Mouse (Mus musculus) urinary bladder, postnatal 4 days (tissue): ENCODE data around the gene Glt8d2.

Source experiments
- DNase-seq, 2 experiments: peaks; one replicate each; pipeline ENCODE4 v3.0.0; 2021 to 2022; ENCODE audit warnings: low spot score in 2 of 2

Glt8d2 gene

GRCm38 (mm10) chr10:82690494-82690893 lies at the start of gene Glt8d2:
Gene Glt8d2 (minus strand): TSS chr10:82690650.
- peak; percentile 64 to 76 for DNase-seq

DNA sequence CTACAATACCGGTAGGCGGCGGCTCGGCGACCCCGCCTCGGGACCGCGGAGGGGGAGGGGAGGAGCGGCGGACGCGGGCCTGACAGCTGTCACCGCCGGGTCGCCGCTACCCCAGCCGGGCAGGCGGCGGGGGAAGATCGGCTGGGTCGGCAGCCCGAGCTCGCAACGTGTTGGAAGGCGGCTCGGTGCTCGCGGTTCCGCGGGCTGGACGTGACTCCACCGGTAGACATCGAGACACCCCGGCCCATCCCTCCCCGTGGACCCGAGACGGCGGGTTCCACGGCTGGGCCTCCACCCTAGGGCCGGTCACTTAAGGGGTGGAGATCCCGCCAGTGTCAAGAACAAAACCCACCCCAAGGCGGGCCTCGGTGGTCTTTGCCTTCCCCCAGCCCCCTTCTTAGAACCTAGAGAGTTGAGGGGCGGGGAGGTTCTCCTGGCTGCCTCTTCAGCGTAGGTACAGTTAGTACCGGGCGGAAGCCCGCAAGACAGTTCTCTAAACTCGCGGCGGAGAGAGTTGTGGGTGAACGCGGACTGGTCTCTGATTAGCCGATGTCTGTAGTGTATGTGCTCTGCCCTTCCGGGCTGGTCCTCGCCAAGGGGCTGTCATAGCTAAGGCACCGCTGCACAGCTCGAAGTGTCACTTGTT lies 9.0 kb upstream of the Glt8d2 start:
- DNase-seq = peak in 1 of 2 experiments; percentile 63

- peak; percentile 84 to 91 for DNase-seq
Observed at GRCm38 (mm10) chr10:82698712-82699261, 8.3 kb upstream of the Glt8d2 start.

DNA sequence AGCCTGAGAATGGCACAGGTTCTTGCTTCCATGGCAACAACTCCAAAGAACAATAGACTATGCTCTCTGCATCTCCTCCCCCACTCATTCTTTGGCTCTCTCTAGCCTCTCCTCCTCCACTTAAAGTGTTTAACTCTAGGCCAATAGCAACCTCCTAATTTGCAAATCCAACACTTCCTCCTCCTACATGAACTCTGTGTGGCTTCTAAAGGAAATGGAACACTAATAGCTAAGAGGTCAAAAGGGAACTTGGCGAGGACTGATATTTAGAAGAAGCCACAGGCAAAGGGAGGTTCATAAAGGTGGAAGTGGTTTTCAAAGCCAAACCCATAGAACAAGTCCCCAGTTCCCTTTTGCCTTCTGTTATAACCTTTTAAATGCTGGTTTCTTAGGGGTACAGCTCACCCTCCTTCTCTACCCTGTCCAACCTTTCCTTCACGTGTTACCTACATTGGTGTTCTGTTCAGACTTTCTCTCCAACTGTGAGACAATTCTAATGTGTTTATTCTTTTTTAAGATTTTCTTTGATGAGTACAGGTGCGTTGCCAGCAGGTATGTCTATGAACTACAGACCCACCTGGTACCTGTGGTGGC lies 7.0 kb upstream of the Glt8d2 start:
- no peak for DNase-seq

- DNase-seq = no peak
Observed at GRCm38 (mm10) chr10:82696453-82697079, 6.1 kb upstream of the Glt8d2 start.

DNA sequence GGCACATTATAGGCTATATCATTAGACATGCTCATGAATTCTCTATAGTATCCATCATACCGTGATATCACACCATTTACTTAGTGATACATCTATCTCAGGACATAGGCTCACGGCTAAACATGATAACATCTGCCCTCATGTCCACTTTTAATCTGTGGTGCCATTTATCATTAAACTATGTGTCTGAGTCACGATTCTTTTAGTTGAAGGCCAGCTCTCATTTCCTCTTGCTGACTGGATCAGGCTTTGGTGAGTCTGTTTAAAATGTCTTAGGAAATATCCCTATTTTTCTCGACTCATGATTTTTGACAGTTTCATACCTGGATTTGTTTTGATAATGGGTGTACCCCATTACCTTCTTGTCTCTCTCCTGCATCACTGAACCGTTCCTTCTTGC lies 5.5 kb upstream of the Glt8d2 start, which contains the start of gene Hcfc2:
Gene Hcfc2 (plus strand): TSS at position 205 of the 400 bp plus-strand sequence.
- DNase-seq = no peak

- no peak for DNase-seq
Observed at GRCm38 (mm10) chr10:82689681-82690211, 704 bp downstream of the Glt8d2 start.

DNA sequence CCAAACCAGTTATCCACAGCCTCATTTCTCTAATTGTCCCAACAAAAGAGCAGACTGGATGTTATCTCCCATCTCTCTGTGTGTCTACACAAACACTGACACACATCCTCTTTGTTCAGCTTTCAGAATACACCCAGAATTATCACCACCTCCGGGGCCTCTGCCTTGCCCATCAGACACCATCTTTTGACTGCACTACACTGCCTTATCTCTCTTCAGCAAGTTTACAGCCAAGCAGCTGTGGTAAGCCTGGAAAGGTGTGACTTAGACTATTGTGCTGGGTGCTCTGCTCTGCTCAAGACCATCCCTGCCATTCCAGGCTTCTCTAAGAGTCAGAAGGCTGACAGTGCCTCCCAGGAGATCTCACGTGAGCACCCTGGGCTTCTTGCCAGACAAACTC lies 5.0 kb downstream of the Glt8d2 start:
- DNase-seq = no peak

GRCm38 (mm10) chr10:82681639-82682038 lies 8.8 kb downstream of the Glt8d2 start:
- no peak for DNase-seq

GRCm38 (mm10) chr10:82680769-82681168 lies 9.7 kb downstream of the Glt8d2 start:
- no peak for DNase-seq

DNA sequence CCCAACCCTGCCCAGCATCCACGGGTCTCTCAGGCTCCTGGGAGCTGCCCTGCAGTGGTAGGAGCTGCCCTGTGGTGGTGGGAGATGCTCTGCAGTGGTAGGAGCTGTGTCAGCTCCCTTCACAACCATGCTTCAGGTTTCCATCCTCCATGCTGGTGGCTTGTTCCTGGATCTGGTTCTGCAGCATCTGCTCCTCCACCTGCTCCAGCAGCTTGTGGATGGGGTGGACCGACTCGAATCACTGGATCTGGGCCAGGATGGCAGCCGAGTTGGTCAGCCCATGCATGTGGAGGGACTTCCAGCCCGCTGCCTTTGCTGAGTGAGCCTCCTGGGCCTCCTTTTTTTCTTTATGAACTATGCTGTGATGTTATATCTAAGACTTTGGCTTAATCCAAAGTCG lies 13.5 kb downstream of the Glt8d2 start:
- DNase-seq = no peak

DNA sequence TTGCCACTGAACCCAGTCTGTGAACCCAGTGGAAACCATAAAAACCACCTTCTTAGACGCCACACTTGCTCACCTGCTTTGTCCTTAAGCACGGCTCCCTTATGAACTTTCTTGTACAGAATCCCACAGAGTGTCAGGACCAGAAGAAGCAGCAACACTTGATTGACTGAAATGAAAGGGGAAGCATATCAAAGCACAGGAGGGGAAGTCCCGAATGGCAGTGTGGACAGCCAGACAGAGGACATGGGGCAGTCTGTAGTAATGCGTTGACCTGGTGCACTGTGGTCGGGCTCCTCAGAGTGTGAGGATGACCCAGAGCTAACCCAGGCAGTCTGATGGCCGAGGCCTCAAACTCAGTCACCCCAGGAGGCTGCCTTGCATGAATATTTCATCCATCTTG lies 20.2 kb downstream of the Glt8d2 start:
- no peak for DNase-seq

GRCm38 (mm10) chr10:82666436-82667234 lies 23.8 kb downstream of the Glt8d2 start:
- peak; percentile 69 to 88 for DNase-seq

DNA sequence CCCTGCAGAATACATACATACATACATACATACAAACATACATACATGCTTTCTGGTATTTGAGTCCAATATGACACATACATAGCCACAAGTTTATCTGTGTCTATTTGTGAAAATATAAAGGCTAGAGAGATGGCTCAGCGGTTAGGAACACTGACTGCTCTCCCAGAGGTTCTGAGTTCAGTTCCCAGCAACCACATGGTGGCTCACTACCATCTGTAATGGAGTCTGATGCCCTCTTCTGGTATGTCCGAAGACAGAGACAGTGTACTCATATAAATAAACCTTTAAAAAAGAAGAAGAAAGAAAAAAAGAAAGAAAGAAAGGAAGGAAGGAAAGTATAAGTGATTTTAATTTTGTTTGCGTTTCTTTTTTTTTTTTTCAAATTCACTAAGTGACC lies 24.5 kb downstream of the Glt8d2 start:
- no peak for DNase-seq

- DNase-seq = no peak
Observed at GRCm38 (mm10) chr10:82663289-82663688, 27.2 kb downstream of the Glt8d2 start.

- no peak for DNase-seq
Observed at GRCm38 (mm10) chr10:82662267-82662990, 28.0 kb downstream of the Glt8d2 start.

DNA sequence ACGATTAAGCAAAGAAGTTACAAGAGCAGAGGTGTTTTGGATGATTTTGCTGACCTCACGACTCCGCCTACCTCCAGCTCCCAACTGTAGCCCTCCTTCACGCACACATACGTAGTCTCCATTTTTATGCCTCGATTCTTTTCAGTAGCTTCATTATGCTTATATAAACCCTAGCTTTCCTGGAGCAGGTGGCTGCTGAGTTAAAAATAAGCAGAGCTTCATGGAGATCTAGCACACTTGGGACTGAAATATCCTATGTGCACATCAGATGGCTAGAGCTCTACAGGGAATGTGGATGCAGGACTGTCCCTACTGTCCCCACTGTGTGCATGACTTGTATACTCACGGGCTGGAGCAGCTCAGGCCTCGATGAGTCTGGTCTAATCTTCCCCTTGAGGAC lies 28.6 kb downstream of the Glt8d2 start:
- no peak for DNase-seq

- no peak for DNase-seq
Observed at GRCm38 (mm10) chr10:82654581-82654980, 35.9 kb downstream of the Glt8d2 start.

DNA sequence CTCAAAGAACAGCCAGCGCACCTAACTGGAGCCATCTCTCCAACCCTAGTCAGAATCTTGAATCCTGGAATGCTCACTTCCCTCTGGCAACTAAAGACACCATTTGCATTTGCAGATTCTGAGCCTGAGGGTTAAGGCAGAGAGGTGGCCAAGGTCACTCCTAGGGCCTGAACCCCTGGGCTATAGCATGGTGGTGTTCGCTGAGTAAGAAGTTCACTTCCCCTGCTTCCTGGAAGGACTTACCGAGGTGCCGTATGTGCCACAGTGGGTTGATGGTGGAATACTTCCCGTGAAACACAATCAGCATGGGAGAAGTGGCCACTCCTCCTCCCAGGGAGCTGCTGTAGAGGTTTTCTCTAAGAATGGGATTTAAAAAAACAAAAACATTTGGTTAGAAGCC lies 37.8 kb downstream of the Glt8d2 start:
- no peak for DNase-seq

DNA sequence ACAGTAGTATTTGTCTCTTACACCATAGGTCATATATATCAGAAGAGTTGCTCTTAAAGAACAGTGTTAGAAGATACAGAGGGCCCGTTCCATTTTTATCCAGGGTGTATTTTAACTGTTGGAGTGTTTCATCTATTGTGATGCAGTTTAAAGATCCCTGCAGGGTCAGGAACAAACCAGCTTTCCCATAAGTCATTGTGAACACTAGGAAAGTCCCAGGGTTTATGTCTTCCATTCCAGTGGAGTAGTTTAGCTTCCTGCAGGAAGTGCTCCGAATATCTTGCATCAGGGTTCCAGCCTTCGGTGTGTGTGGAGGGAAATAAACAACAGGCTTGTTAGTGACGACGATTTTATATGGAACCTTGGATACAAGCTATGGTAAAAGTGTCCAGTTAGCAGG lies 39.2 kb downstream of the Glt8d2 start:
- no peak for DNase-seq

DNA sequence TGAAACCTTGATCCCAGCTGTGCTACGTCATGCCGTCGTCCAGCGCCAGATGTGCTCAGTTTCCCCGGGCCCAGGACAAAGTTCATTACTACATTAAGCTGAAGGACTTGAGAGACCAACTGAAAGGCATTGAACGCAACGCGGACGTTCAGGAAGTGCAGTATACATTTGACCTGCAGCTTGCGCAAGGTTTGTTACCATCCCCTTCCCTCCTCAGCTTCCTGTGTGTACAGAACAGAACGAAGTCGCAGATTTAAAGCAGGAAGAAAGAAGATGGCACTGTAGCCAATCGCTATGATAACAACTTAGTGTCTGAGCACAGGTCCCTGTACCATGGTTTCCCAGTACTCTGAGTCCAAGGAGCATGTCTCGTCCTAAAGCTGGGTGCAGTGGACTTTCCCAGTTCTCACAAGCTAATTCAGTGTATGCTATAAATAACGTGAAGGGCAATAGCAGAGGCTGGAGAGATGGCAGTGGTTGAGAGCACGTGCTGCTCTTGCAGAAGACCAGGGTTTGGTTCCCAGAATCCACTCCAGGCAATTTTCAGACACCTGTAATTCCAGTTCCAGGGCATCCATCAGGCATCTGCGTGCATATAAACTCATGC lies 43.1 kb downstream of the Glt8d2 start:
- DNase-seq = no peak
